Mouse (Mus musculus) hindbrain, embryonic 13.5 days (tissue): ENCODE measurements around the gene Gpatch1. TPM values are rescaled to one million over a fixed set of nuclear protein-coding genes. Genes with fewer than 3 reads are reported as not detected.

Experiments
- ATAC-seq: fragments of 200-750 bp; cut with Nextera tagmentation; 2 replicates; pipeline ENCODE4 v1.8.0; 2017; ENCODE audit warnings: moderate TSS enrichment; ENCODE audit not compliant: low FRiP score
- H3K27ac ChIP-seq: fragments of 300-500 bp; sonication (generic); 2 replicates; pipeline ENCODE4 v1.5.1; 2015; ENCODE audit warnings: inconsistent platforms, mild to moderate bottlenecking, moderate library complexity
- H3K27me3 ChIP-seq: fragments of 300-500 bp; sonication (generic); 2 replicates; pipeline ENCODE4 v1.6.1; 2015; ENCODE audit warnings: mild to moderate bottlenecking, inconsistent platforms
- H3K36me3 ChIP-seq: fragments of 300-500 bp; sonication (generic); 2 replicates; pipeline ENCODE4 v1.6.1; 2015; ENCODE audit warnings: mild to moderate bottlenecking, inconsistent platforms
- H3K4me1 ChIP-seq: fragments of 300-500 bp; sonication (generic); replicated peaks from 2 replicates; pipeline ENCODE4 v1.6.1; 2015; ENCODE audit warnings: inconsistent platforms
- H3K4me2 ChIP-seq: fragments of 300-500 bp; sonication (generic); 2 replicates; pipeline ENCODE4 v1.6.1; 2015; ENCODE audit warnings: inconsistent platforms, mild to moderate bottlenecking, moderate library complexity
- H3K4me3 ChIP-seq: fragments of 300-500 bp; sonication (generic); 2 replicates; pipeline ENCODE4 v1.5.1; 2015; ENCODE audit warnings: mild to moderate bottlenecking, inconsistent platforms
- H3K9ac ChIP-seq: fragments of 300-500 bp; sonication (generic); 2 replicates; pipeline ENCODE4 v1.6.1; 2015; ENCODE audit warnings: mild to moderate bottlenecking, inconsistent platforms
- H3K9me3 ChIP-seq: fragments of 300-500 bp; sonication (generic); 2 replicates; pipeline ENCODE4 v1.6.1; 2016; ENCODE audit warnings: inconsistent platforms
- WGBS: fragments of 180-500 bp; shearing (Covaris S2); methylation state at CpG from one replicate; pipeline ENCODE4 v1.1.7; 2015; 5-methylcytosine and 5-hydroxymethylcytosine counted together
- polyA plus RNA-seq: library from polyadenylated mRNA; unstranded; fragments of >200 nt; fragmentation: Nextera tagmentation; extraction: Ambion mirVana; gene quantifications from 2 replicates; pipeline ENCODE4 v1.2.1, GENCODE M21; 2015

Gpatch1 gene
- 20.7 and 21.4 TPM in 2 replicates for polyA plus RNA-seq

- Histone ChIP-seq H3K4me1 (peaks cover 17% of the 10 kb centered on the region), H3K9ac (peak within 1 kb of the TSS; percentile 89), H3K27me3 (no peaks in the 10 kb centered on the region), H3K36me3 (no peaks in the 10 kb centered on the region), H3K27ac (peak within 1 kb of the TSS; percentile 85), H3K9me3 (no peaks in the 10 kb centered on the region), H3K4me3 (peak within 1 kb of the TSS; percentile 89), H3K4me2 (peak within 1 kb of the TSS; percentile 76)
- ATAC-seq = peak; percentile 83
- WGBS = under 1% methylated on average over 39 of the region's 39 CpGs
Measured at GRCm38 (mm10) chr7:35317729-35318609, at the start of gene Gpatch1. Gene Gpatch1 (minus strand): TSS chr7:35318440.

GRCm38 (mm10) chr7:35365161-35365910 is 47.1 kb upstream of the Gpatch1 start:
- Histone ChIP-seq H3K4me3 (no peak overlapping the region), H3K27ac (no peak overlapping the region), H3K9ac (no peak overlapping the region), H3K4me1 (no peaks in the 10 kb centered on the region), H3K27me3 (no peaks in the 10 kb centered on the region), H3K9me3 (no peaks in the 10 kb centered on the region), H3K4me2 (no peak overlapping the region), H3K36me3 (no peaks in the 10 kb centered on the region)
- ATAC-seq = no peak
- 77% methylated on average over 12 of the region's 12 CpGs for WGBS

- 82% methylated on average over 5 of the region's 5 CpGs for WGBS
- Histone ChIP-seq H3K36me3 (no peaks in the 10 kb centered on the region), H3K27me3 (no peaks in the 10 kb centered on the region), H3K4me1 (no peaks in the 10 kb centered on the region), H3K4me3 (no peak overlapping the region), H3K9me3 (no peaks in the 10 kb centered on the region), H3K27ac (no peak overlapping the region), H3K9ac (no peak overlapping the region), H3K4me2 (no peak overlapping the region)
- ATAC-seq = no peak
Measured at GRCm38 (mm10) chr7:35362868-35363267, 44.6 kb upstream of the Gpatch1 start.

- no peak overlapping the region for H3K27ac ChIP-seq
- no peak overlapping the region for H3K4me3 ChIP-seq
- 75% methylated on average over 5 of the region's 5 CpGs for WGBS
- H3K9ac ChIP-seq = no peak overlapping the region
- H3K27me3 ChIP-seq = no peaks in the 10 kb centered on the region
- H3K9me3 ChIP-seq = no peaks in the 10 kb centered on the region
- no peaks in the 10 kb centered on the region for H3K36me3 ChIP-seq
- ATAC-seq = no peak
- H3K4me2 ChIP-seq = no peak overlapping the region
- H3K4me1 ChIP-seq = no peaks in the 10 kb centered on the region
Measured at GRCm38 (mm10) chr7:35362253-35362652, 44.0 kb upstream of the Gpatch1 start.

- no peak overlapping the region for H3K4me3 ChIP-seq
- no peaks in the 10 kb centered on the region for H3K36me3 ChIP-seq
- ATAC-seq = no peak
- H3K27ac ChIP-seq = no peak overlapping the region
- no peak overlapping the region for H3K9ac ChIP-seq
- 89% methylated on average over 12 of the region's 12 CpGs for WGBS
- H3K4me2 ChIP-seq = no peak overlapping the region
- H3K9me3 ChIP-seq = no peaks in the 10 kb centered on the region
- no peaks in the 10 kb centered on the region for H3K4me1 ChIP-seq
- H3K27me3 ChIP-seq = no peaks in the 10 kb centered on the region
Measured at GRCm38 (mm10) chr7:35357621-35358020, 39.4 kb upstream of the Gpatch1 start.

- Histone ChIP-seq H3K9ac (no peak overlapping the region), H3K4me1 (no peaks in the 10 kb centered on the region), H3K4me3 (no peak overlapping the region), H3K4me2 (no peak overlapping the region), H3K27me3 (no peaks in the 10 kb centered on the region), H3K36me3 (no peaks in the 10 kb centered on the region), H3K27ac (no peak overlapping the region), H3K9me3 (no peaks in the 10 kb centered on the region)
- ATAC-seq = no peak
- 87% methylated on average over 5 of the region's 5 CpGs for WGBS
Measured at GRCm38 (mm10) chr7:35355303-35355872, 37.1 kb upstream of the Gpatch1 start.

- Histone ChIP-seq H3K9ac (no peak overlapping the region), H3K27me3 (no peaks in the 10 kb centered on the region), H3K4me1 (no peaks in the 10 kb centered on the region), H3K4me2 (no peak overlapping the region), H3K36me3 (no peaks in the 10 kb centered on the region), H3K9me3 (no peaks in the 10 kb centered on the region), H3K4me3 (no peak overlapping the region), H3K27ac (no peak overlapping the region)
- no peak for ATAC-seq
- 92% methylated on average over 15 of the region's 15 CpGs for WGBS
Measured at GRCm38 (mm10) chr7:35353306-35353705, 35.1 kb upstream of the Gpatch1 start.

GRCm38 (mm10) chr7:35351155-35351554 is 32.9 kb upstream of the Gpatch1 start:
- H3K36me3 ChIP-seq = no peaks in the 10 kb centered on the region
- no peaks in the 10 kb centered on the region for H3K27me3 ChIP-seq
- no peak overlapping the region for H3K4me3 ChIP-seq
- H3K4me2 ChIP-seq = no peak overlapping the region
- H3K9ac ChIP-seq = no peak overlapping the region
- no peak overlapping the region for H3K27ac ChIP-seq
- WGBS = 91% methylated on average over 3 of the region's 3 CpGs
- H3K4me1 ChIP-seq = no peaks in the 10 kb centered on the region
- no peaks in the 10 kb centered on the region for H3K9me3 ChIP-seq
- ATAC-seq = no peak

- Histone ChIP-seq H3K9me3 (no peaks in the 10 kb centered on the region), H3K36me3 (no peaks in the 10 kb centered on the region), H3K4me3 (no peak overlapping the region), H3K27ac (no peak overlapping the region), H3K4me1 (no peaks in the 10 kb centered on the region), H3K27me3 (no peaks in the 10 kb centered on the region), H3K9ac (no peak overlapping the region), H3K4me2 (no peak overlapping the region)
- ATAC-seq = no peak
- 93% methylated on average over 8 of the region's 8 CpGs for WGBS
Measured at GRCm38 (mm10) chr7:35349886-35350684, 31.8 kb upstream of the Gpatch1 start.

- Histone ChIP-seq H3K27ac (no peak overlapping the region), H3K9ac (no peak overlapping the region), H3K27me3 (no peaks in the 10 kb centered on the region), H3K4me1 (no peaks in the 10 kb centered on the region), H3K36me3 (no peaks in the 10 kb centered on the region), H3K9me3 (no peaks in the 10 kb centered on the region), H3K4me2 (no peak overlapping the region), H3K4me3 (no peak overlapping the region)
- ATAC-seq = no peak
- WGBS = 86% methylated on average over 4 of the region's 4 CpGs
Measured at GRCm38 (mm10) chr7:35349022-35349421, 30.8 kb upstream of the Gpatch1 start.

GRCm38 (mm10) chr7:35347918-35348700 is 29.9 kb upstream of the Gpatch1 start:
- Histone ChIP-seq H3K27me3 (no peaks in the 10 kb centered on the region), H3K9me3 (no peaks in the 10 kb centered on the region), H3K27ac (no peak overlapping the region), H3K4me3 (no peak overlapping the region), H3K9ac (no peak overlapping the region), H3K4me1 (no peaks in the 10 kb centered on the region), H3K36me3 (no peaks in the 10 kb centered on the region), H3K4me2 (no peak overlapping the region)
- WGBS = 81% methylated on average over 17 of the region's 18 CpGs
- no peak for ATAC-seq
